Mouse (Mus musculus) kidney, embryonic 16.5 days (tissue): ENCODE data around the gene Olfr749. TPM values are rescaled to one million over a fixed set of nuclear protein-coding genes. Genes with fewer than 3 reads are reported as not detected.
"Not testable (repeated sequence)": the region's sequence is repeated elsewhere in the genome, so short reads cannot be mapped to it uniquely, and the experiment has no call there.

Experiments
- ATAC-seq: fragments of 200-750 bp; cut with Nextera tagmentation; 2 replicates; pipeline ENCODE4 v1.8.0; 2017; ENCODE audit warnings: moderate TSS enrichment; ENCODE audit not compliant: low FRiP score, low TSS enrichment
- H3K27ac ChIP-seq: fragments of 300-500 bp; sonication (generic); 2 replicates; pipeline ENCODE4 v1.5.1; 2014; ENCODE audit warnings: low read length
- H3K27me3 ChIP-seq: fragments of 300-500 bp; sonication (generic); 2 replicates; pipeline ENCODE4 v1.6.1; 2014; ENCODE audit warnings: low read length, control low read depth, mixed read lengths; ENCODE audit not compliant: insufficient read depth
- H3K36me3 ChIP-seq: fragments of 300-500 bp; sonication (generic); 2 replicates; pipeline ENCODE4 v1.6.1; 2014; ENCODE audit warnings: low read length, control low read depth, mixed read lengths; ENCODE audit not compliant: insufficient read depth
- H3K4me1 ChIP-seq: fragments of 300-500 bp; sonication (generic); 2 replicates; pipeline ENCODE4 v1.6.1; 2014; ENCODE audit warnings: low read length, control low read depth, mixed read lengths; ENCODE audit not compliant: insufficient read depth
- H3K4me2 ChIP-seq: fragments of 300-500 bp; sonication (generic); replicated peaks from 2 replicates; pipeline ENCODE4 v1.6.1; 2014; ENCODE audit warnings: low read depth, low read length
- H3K4me3 ChIP-seq: fragments of 300-500 bp; sonication (generic); 2 replicates; pipeline ENCODE4 v1.5.1; 2014; ENCODE audit warnings: mild to moderate bottlenecking, low read length
- H3K9ac ChIP-seq: fragments of 300-500 bp; sonication (generic); replicated peaks from 2 replicates; pipeline ENCODE4 v1.6.1; 2014; ENCODE audit warnings: low read length
- H3K9me3 ChIP-seq: fragments of 300-500 bp; sonication (generic); 2 replicates; pipeline ENCODE4 v1.6.1; 2016; ENCODE audit warnings: low read length, control low read depth
- WGBS: fragments of 180-500 bp; shearing (Covaris S2); extraction: QIAGEN DNeasy Blood & Tissue Kit; methylation state at CpG from one replicate; pipeline ENCODE4 v1.1.7; 2014; 5-methylcytosine and 5-hydroxymethylcytosine counted together
- polyA plus RNA-seq: library from polyadenylated mRNA; unstranded; fragments of >200 nt; fragmentation: Nextera tagmentation; extraction: Ambion mirVana; gene quantifications from 2 replicates; pipeline ENCODE4 v1.2.1, GENCODE M21; 2015

Olfr749 gene
- polyA plus RNA-seq, 1 experiment from 2014 or later: not detected

DNA sequence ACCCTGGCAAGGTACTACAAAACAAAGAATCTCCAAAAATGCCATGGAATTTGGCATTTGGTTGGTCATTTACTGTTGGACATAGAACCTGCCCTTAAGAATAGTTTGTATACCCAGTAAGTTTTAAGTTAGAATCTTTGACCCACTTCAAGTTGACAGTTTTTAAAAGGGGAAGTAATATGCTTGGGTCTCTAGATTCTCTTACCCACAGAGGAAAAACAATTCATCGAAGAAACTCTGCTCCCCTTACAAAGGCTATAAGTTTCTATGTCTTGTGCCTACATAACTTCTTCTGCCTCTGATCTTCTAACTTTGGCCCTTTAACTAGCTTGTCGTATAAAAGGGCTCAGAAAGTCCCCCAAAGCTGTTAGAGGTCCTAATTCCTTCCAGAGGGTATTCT, 4.6 kb downstream of the Olfr749 start:
- Histone ChIP-seq H3K4me1 (no peaks in the 10 kb centered on the region), H3K27me3 (no peaks in the 10 kb centered on the region), H3K4me3 (no peak overlapping the region), H3K9ac (no peak overlapping the region), H3K27ac (no peak overlapping the region), H3K9me3 (no peaks in the 10 kb centered on the region), H3K36me3 (no peaks in the 10 kb centered on the region), H3K4me2 (no peak overlapping the region)
- ATAC-seq: no peak
- 73% methylated on average over 2 of the region's 2 CpGs for WGBS

GRCm38 (mm10) chr14:50722371-50722770, 22.5 kb downstream of the Olfr749 start:
- not testable (repeated sequence) for H3K9me3 ChIP-seq, H3K27ac ChIP-seq, H3K4me1 ChIP-seq, H3K9ac ChIP-seq, H3K36me3 ChIP-seq, H3K27me3 ChIP-seq, H3K4me2 ChIP-seq, H3K4me3 ChIP-seq, ATAC-seq
- WGBS: 79% methylated on average over 3 of the region's 4 CpGs

GRCm38 (mm10) chr14:50719875-50720274, 25.0 kb downstream of the Olfr749 start:
- H3K9ac ChIP-seq, ATAC-seq, H3K27ac ChIP-seq, H3K9me3 ChIP-seq, H3K4me1 ChIP-seq, H3K27me3 ChIP-seq, H3K4me3 ChIP-seq, H3K4me2 ChIP-seq, H3K36me3 ChIP-seq: not testable (repeated sequence)
- 91% methylated on average over 15 of the region's 15 CpGs for WGBS

- Histone ChIP-seq H3K4me3 (no peak within 1 kb of the TSS), H3K9ac (no peak within 1 kb of the TSS), H3K27ac (no peak within 1 kb of the TSS), H3K4me2 (no peak within 1 kb of the TSS), H3K36me3 (no peaks in the 10 kb centered on the region), H3K9me3 (no peaks in the 10 kb centered on the region), H3K4me1 (no peaks in the 10 kb centered on the region), H3K27me3 (no peaks in the 10 kb centered on the region)
- 81% methylated on average over 1 of the region's 1 CpGs for whole genome bisulfite sequencing
- ATAC-seq: no peak
These were observed 37.8 kb downstream of the Olfr749 start, which contains the start of gene Olfr748 for GRCm38 (mm10) chr14:50707073-50707472. Olfr748 (plus strand) TSS chr14:50707373.

- 92% methylated on average over 3 of the region's 3 CpGs for WGBS
These were observed 51.8 kb downstream of the Olfr749 start, which contains the start of gene Olfr747 for GRCm38 (mm10) chr14:50693106-50693505. Olfr747 (minus strand) TSS chr14:50693206.

More at GRCm38 (mm10) chr14:50693106-50693505, 51.8 kb downstream of the Olfr749 start, which contains the start of gene Olfr747:
- no peak within 1 kb of the TSS for H3K4me2 ChIP-seq
- no peaks in the 10 kb centered on the region for H3K9me3 ChIP-seq
- no peak within 1 kb of the TSS for H3K27ac ChIP-seq
- no peak for ATAC-seq
- no peaks in the 10 kb centered on the region for H3K36me3 ChIP-seq
- H3K4me3 ChIP-seq: no peak within 1 kb of the TSS
- H3K4me1 ChIP-seq: no peaks in the 10 kb centered on the region
- no peak within 1 kb of the TSS for H3K9ac ChIP-seq
- H3K27me3 ChIP-seq: no peaks in the 10 kb centered on the region

Other genes starting within 250 kb of the Olfr749 start
- not detected in 2 replicates for gene Olfr742, start 241.5 kb downstream of the Olfr749 start, polyA plus RNA-seq
- gene Olfr743, start 223.3 kb downstream of the Olfr749 start, polyA plus RNA-seq: not detected in 2 replicates
- not detected in 2 replicates for gene Olfr744, start 130.2 kb downstream of the Olfr749 start, polyA plus RNA-seq
- gene Olfr745, start 105.7 kb downstream of the Olfr749 start, polyA plus RNA-seq: not detected in 2 replicates
- not detected in 2 replicates for gene Olfr746, start 98.0 kb downstream of the Olfr749 start, polyA plus RNA-seq
- gene Olfr747, start 51.9 kb downstream of the Olfr749 start, polyA plus RNA-seq: not detected in 2 replicates
- gene Olfr748, start 37.7 kb downstream of the Olfr749 start, polyA plus RNA-seq: not detected in 2 replicates
- 80.8 and 83.9 TPM in 2 replicates for gene Ttc5, start 40.4 kb upstream of the Olfr749 start, polyA plus RNA-seq
- gene Ccnb1ip1, start 62.6 kb upstream of the Olfr749 start, polyA plus RNA-seq: not detected in 2 replicates
- gene Parp2, start 62.7 kb upstream of the Olfr749 start, polyA plus RNA-seq: 61.8 and 70.2 TPM in 2 replicates
- 9.6 and 10.2 TPM in 2 replicates for gene Tep1, start 125.5 kb upstream of the Olfr749 start, polyA plus RNA-seq
- 0.27 and 0.41 TPM in 2 replicates for gene Klhl33, start 152.4 kb upstream of the Olfr749 start, polyA plus RNA-seq
- 176 and 196 TPM in 2 replicates for gene Osgep, start 179.8 kb upstream of the Olfr749 start, polyA plus RNA-seq
- gene Apex1, start 179.9 kb upstream of the Olfr749 start, polyA plus RNA-seq: 276 and 285 TPM in 2 replicates
- gene Pip4p1, start 185.8 kb upstream of the Olfr749 start, polyA plus RNA-seq: 57.7 and 60.8 TPM in 2 replicates
- 78.2 and 79.3 TPM in 2 replicates for gene Pnp, start 186.0 kb upstream of the Olfr749 start, polyA plus RNA-seq
- gene Gm49342, start 199.4 kb upstream of the Olfr749 start, polyA plus RNA-seq: not detected in 2 replicates
- gene Pnp2, start 210.9 kb upstream of the Olfr749 start, polyA plus RNA-seq: 0.66 TPM in 1 of 2 replicates, not detected in the other